Mouse (Mus musculus) liver, adult (tissue): ENCODE data around the gene Tyw5.

ENCODE experiments used
- GATA4 ChIP-seq: IDR thresholded peaks from 2 replicates; pipeline ENCODE4 v1.6.1; 2014; ENCODE audit warnings: mild to moderate bottlenecking, low read length; ENCODE audit not compliant: insufficient replicate concordance

Tyw5 gene

DNA sequence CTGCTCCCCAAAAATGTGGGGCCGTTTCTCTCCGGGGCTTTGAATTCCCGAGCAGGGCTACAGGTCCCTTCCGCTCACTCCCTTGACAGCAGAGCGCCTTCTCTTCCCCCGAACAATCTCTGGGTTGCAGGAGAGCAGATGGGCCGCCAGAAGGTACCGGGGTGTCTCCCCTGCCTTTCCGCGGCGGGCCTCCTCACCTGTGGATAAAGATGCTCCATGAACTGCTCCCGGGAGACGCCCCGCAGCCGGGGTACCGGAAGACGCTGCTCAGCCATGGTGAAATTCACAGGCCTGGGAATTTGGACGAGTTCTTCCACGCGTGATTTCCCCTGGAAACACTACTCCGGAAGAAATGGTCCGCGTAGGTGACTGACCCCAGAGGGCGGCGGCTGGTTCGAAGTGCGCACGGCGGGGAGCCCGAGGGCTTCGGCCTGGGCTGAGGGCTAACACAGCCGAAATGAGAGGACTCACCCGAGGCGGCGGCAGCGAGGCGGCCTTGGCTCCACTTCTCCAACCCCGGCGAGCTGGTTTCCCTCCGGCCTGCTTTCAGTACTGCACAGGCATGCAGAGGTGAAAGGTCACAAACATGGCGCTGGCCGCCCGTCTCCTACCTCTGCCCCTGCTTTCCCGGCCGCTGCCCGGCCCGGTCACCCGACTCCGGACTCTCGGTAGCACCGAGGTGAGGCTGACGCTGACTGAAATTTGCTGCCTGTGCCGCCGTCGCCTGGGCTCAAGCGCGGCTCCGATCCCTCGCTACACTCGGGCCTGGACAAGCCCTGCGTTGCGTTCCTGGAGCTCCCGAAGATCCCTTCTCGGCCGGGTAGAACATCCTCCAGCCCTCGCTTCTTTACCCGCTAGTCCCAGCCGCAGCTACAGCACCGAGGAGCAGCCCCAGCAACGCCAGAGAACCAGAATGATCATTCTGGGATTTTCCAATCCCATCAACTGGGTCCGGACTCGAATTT lies at the start of gene Tyw5, which contains the start of gene Maip1:
Gene Tyw5 (minus strand): TSS at position 915 of the 965 bp plus-strand sequence.
Gene Maip1 (plus strand): TSS at position 142 of the 965 bp plus-strand sequence.
- no peak for TF ChIP-seq GATA4

- TF ChIP-seq GATA4: no peak
Measured at GRCm38 (mm10) chr1:57450241-57450640, 43.3 kb upstream of the Tyw5 start.

GRCm38 (mm10) chr1:57445679-57446078 lies 38.8 kb upstream of the Tyw5 start:
- TF ChIP-seq GATA4: no peak

DNA sequence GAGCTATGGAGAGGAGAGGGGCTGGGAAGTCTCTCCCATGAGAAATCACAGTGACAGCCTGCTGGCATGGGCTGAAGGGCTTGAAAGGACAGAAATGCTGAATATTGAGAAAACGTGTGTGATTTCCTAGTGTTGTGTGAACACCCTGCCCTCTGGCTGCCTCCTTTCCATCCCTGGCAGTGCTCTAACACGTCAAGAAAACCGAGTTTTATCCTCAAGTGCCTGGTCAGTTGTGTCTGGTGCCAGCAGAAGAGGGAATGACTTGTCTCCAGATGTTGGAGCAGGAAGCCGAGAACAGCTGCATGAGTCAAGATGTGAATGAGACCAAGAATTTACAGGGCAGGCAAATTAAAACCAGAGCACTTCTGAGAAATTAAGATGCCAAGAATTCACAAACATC lies 33.9 kb upstream of the Tyw5 start:
- TF ChIP-seq GATA4: no peak

- TF ChIP-seq GATA4: no peak
Measured at GRCm38 (mm10) chr1:57439026-57439425, 32.1 kb upstream of the Tyw5 start.

DNA sequence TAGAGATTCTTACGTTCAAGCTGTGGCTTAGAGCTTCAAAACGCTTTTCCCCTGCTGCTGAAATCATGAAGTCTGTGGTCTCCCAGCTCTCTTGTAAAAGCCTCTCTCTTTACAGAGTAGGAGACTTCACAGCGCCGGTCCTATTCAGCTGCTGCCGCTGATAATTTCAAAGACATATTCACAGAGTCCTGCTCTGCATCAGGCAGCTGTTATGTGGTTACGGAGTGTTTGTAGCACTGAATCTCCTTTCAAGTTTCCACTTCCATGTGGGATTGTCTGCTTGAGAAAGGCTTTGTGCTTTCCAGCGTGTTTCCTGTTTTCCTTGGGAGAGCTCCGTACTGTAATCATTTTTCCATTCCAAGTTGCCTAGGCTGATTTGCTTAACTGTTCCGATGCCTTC lies 30.1 kb upstream of the Tyw5 start:
- TF ChIP-seq GATA4: peak; percentile 10; the same call in 1 of the 2 replicates

- TF ChIP-seq GATA4: peak; percentile 87; the same call in 1 of the 2 replicates
Measured at GRCm38 (mm10) chr1:57436408-57436807, 29.5 kb upstream of the Tyw5 start.

GRCm38 (mm10) chr1:57433141-57433540 lies 26.2 kb upstream of the Tyw5 start:
- no peak for TF ChIP-seq GATA4

DNA sequence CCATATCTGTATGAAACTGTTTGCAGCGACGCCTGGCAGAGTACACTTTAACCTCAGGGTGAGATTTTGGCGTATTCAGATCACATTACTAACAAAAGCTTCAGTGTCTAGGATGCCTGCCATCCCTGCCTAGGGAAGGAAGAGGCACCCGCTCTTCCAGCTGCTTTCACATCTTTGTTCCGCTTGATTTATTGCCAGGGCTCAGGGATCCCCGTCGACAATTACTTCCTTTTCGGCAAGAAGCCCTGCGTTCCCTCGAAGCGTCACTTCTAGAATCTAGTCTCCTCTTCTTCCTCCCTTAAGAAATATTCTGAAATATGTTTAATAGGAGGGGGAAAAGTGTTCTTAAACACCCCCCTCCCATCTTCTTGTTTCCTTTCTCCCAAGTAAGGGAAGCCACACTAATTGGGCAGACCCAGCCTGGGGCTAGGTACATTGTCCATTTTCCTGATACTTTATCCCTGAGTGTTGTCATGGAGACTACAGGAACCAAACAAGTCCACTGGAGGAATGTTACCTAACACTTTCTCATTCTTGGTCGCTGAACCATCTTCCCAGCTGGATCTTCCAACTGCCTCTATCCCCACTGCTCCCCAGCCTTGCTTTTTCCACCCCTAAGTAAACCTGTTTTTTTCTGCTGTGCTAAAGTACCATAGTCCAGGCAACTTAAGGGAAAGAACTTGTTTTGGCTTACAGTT lies 23.0 kb upstream of the Tyw5 start:
- no peak for TF ChIP-seq GATA4

GRCm38 (mm10) chr1:57428368-57429308 lies 21.7 kb upstream of the Tyw5 start:
- no peak for TF ChIP-seq GATA4

GRCm38 (mm10) chr1:57423696-57424095 lies 16.8 kb upstream of the Tyw5 start:
- TF ChIP-seq GATA4: no peak

DNA sequence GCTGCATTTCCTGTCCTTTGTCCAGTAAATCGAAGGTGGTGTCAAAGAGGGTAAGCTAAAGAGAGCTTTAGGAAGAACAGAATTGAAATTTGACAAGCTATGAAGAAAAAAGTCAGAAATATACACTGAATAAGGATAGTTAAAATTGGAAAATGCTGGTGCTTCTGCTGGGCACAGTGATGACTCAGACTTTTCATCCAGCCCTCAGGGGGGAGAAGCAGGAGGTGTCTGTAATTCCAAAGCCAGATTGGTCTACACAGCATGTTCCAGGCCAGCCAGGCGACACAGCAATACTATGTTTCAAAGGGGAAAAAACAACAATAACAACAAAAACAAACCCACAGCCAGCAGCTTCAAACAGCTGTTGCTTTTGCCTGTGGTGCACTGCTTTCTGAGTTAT lies 6.5 kb upstream of the Tyw5 start:
- TF ChIP-seq GATA4: no peak

DNA sequence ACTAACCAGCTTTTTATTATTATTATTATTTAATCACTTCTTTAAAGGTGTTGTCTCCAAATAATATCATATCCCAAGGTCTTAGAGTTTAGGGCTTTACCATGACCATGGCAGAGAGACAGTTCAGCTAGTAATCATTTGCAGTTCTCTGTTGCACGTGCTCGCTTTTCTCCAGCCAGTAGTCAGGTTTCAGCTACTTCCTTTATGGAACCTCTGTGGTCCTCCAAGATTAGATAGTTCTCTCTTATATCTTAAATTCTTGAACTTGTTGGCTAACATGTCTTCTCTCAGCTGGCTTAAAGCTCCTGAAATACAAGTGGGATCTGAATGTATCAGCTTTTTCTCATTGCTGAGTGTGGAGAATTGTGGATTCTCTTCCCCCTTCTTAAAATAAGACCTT lies 2.1 kb upstream of the Tyw5 start:
- no peak for TF ChIP-seq GATA4

DNA sequence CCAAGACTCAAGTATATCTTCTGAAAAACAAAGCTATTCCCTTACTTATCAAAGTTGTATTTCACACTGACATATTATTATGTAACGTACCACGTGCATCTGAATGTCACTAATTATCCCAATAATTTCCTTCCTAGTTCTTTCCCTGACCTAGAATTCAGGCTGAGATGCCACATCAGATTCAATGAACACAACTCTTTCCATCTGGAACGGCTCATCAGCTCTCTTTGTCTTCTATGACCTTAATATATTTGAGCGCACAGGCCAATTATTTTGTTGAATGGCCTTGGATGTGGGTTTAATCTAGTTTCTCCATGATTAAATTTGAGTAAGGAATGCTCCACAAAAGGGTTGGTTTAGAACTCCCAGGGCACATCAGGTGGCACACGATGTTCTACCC lies 4.8 kb downstream of the Tyw5 start:
- no peak for TF ChIP-seq GATA4

DNA sequence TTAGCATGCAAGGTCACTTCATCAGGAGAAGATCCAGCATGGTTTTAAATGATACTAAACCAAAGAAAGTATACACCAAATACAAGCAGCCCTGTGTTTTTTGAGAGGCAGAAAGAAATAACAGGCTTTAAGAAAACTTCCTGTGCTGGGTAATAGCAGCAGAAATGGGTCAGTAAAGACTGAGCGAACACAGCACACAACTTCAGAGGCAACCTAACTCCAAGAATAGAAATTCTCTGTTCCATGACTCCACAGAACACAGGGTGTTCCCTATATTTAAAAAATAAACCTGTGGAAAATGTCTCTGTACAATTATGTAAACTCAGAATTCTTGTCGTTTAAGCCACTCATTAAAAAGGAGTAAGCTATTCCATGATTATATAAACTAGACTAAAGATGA lies 6.0 kb downstream of the Tyw5 start:
- TF ChIP-seq GATA4: no peak
